In genomic region chr3:85618885-85619284, GRCm38 (mm10) we compare ENCODE assay signal across 14 mouse cellular contexts. TPM values are rescaled to one million over a fixed set of nuclear protein-coding genes. Genes with fewer than 3 reads are reported as not detected.
DNase-seq lines count a peak whose midpoint lies in the region; ATAC-seq and TF ChIP-seq lines count a peak whose summit lies in the region.
"Had no signal": no experiment of that assay in that cellular context is flagged by ENCODE, and none has a peak within 500 bp of the region (broad histone marks: within the 10 kb centered on the region; RNA-seq: fewer than 3 reads in every experiment).

No protein-coding gene starts in this region.

- no peaks in the 10 kb centered on the region for H3K79me2 ChIP-seq in heart, adult 2 months (replicated peaks; ENCODE audit: control insufficient read depth, insufficient read depth, low read length)

- no peaks in the 10 kb centered on the region for H3K27me3 ChIP-seq in heart, adult 2 months (ENCODE audit: control insufficient read depth, insufficient read depth, low read length)
- no peaks in the 10 kb centered on the region for H3K27me3 ChIP-seq in testis, adult 2 months (ENCODE audit: control insufficient read depth, insufficient read depth, low read length)
- H3K27me3 ChIP-seq in hindbrain, embryonic 12.5 days: no peaks in the 10 kb centered on the region
- H3K27me3 ChIP-seq: midbrain, embryonic 15.5 days; neural tube, embryonic 15.5 days had no signal

- no peaks in the 10 kb centered on the region for H3K9me3 ChIP-seq in hindbrain, embryonic 12.5 days (replicated peaks)
- H3K9me3 ChIP-seq: midbrain, embryonic 15.5 days; neural tube, embryonic 15.5 days had no signal

- H3K27ac ChIP-seq in heart, adult 2 months: no peak overlapping the region
- H3K27ac ChIP-seq in testis, adult 2 months (ENCODE audit: control insufficient read depth, insufficient read depth, low read depth, low read length): no peak overlapping the region
- no peak overlapping the region for H3K27ac ChIP-seq in hindbrain, embryonic 12.5 days
- H3K27ac ChIP-seq: midbrain, embryonic 15.5 days; neural tube, embryonic 15.5 days had no signal

- TF ChIP-seq POLR2A in heart, adult 2 months (IDR thresholded peaks at IDR 0.05; ENCODE audit: insufficient read depth, low read depth, low read length): no peak
- no peak for TF ChIP-seq POLR2A in testis, adult 2 months (IDR thresholded peaks at IDR 0.05; ENCODE audit: control insufficient read depth, low read depth, low read length)

- WGBS in heart, adult 2 months: 80% methylated on average over 6 of the region's 6 CpGs
- 81% methylated on average over 6 of the region's 6 CpGs for WGBS in hindbrain, embryonic 12.5 days

- no peak for DNase-seq in heart, adult 2 months
- DNase-seq in heart, postnatal 36 days: no peak
- DNase-seq in testis, postnatal 14 days (ENCODE audit: low spot score): no peak
- DNase-seq in cerebellum, adult 9-10 months: peak; percentile 48
- DNase-seq in neural tube, embryonic 10.5 days (ENCODE audit: extremely low spot score, low spot score): no peak
- DNase-seq: left cerebral cortex, postnatal 4 days; lung, embryonic 14.5 days; right cerebral cortex, postnatal 4 days had no signal

- H3K4me2 ChIP-seq in hindbrain, embryonic 12.5 days (replicated peaks): no peak overlapping the region
- H3K4me2 ChIP-seq: lung, embryonic 14.5 days; midbrain, embryonic 15.5 days; neural tube, embryonic 15.5 days had no signal

- no peak overlapping the region for H3K9ac ChIP-seq in heart, adult 2 months (ENCODE audit: low read depth, low read length)
- no peak overlapping the region for H3K9ac ChIP-seq in hindbrain, embryonic 12.5 days
- H3K9ac ChIP-seq: lung, embryonic 14.5 days; midbrain, embryonic 15.5 days; neural tube, embryonic 15.5 days had no signal

- no peaks in the 10 kb centered on the region for H3K36me3 ChIP-seq in heart, adult 2 months (ENCODE audit: control insufficient read depth, insufficient read depth, low read length)
- H3K36me3 ChIP-seq in testis, adult 2 months (ENCODE audit: control insufficient read depth, insufficient read depth, low read length): peaks cover 1% of the 10 kb centered on the region
- H3K36me3 ChIP-seq in hindbrain, embryonic 12.5 days: peaks cover 18% of the 10 kb centered on the region
- H3K36me3 ChIP-seq: midbrain, embryonic 15.5 days had no signal

- peak; percentile 49 for TF ChIP-seq CTCF in heart, adult 2 months (IDR thresholded peaks at IDR 0.05)
- TF ChIP-seq CTCF in testis, adult 2 months (IDR thresholded peaks at IDR 0.05; ENCODE audit: control insufficient read depth, insufficient read depth, insufficient replicate concordance, low read depth, low read length): peak; percentile 43; the same call in 1 of the 2 replicates

- H3K4me3 ChIP-seq in heart, adult 2 months: no peak overlapping the region
- no peak overlapping the region for H3K4me3 ChIP-seq in testis, adult 2 months (ENCODE audit: control insufficient read depth, low read depth, low read length)
- no peak overlapping the region for H3K4me3 ChIP-seq in hindbrain, embryonic 12.5 days
- H3K4me3 ChIP-seq: midbrain, embryonic 15.5 days; neural tube, embryonic 15.5 days had no signal

- ATAC-seq in hindbrain, embryonic 12.5 days (ENCODE audit: low FRiP score): no peak
- no peak for ATAC-seq in CD4-positive, CD25-positive, alpha-beta regulatory T cell, adult 4 months
- ATAC-seq: activated CD4-positive, CD25-positive, alpha-beta regulatory T cell, adult 4 months; midbrain, embryonic 15.5 days had no signal

- no peaks in the 10 kb centered on the region for H3K4me1 ChIP-seq in heart, adult 2 months (ENCODE audit: control insufficient read depth, insufficient read depth, low read length)
- no peaks in the 10 kb centered on the region for H3K4me1 ChIP-seq in testis, adult 2 months (ENCODE audit: control insufficient read depth, insufficient read depth, low read length)
- H3K4me1 ChIP-seq in hindbrain, embryonic 12.5 days: no peaks in the 10 kb centered on the region
- H3K4me1 ChIP-seq: midbrain, embryonic 15.5 days; neural tube, embryonic 15.5 days had no signal

- intact Hi-C loops in heart, adult 2 months (cut with DNase I): no loop called here
- intact Hi-C loops in heart, postnatal 36 days (cut with DNase I): no loop called here

- no peak for TF ChIP-seq EP300 in heart, adult 2 months (IDR thresholded peaks at IDR 0.05; ENCODE audit: insufficient read depth, low read depth, low read length)

RNA-seq across cellular contexts. Expression of gene Gatb, which starts 45.0 kb away (rescaled TPM):
- 10 to 100 TPM; 45.6 to 49.7 TPM for total RNA-seq in heart, adult 2 months (2021)
- polyA plus RNA-seq in heart, adult 2 months (2012; rRNA removed): 22.0 and 40.1 TPM in 2 replicates
- total RNA-seq in heart, postnatal 36 days (2021): 10 to 100 TPM; 43.5 to 45.2 TPM
- 11.3 and 11.6 TPM in 2 replicates for polyA plus RNA-seq in testis, adult 2 months (2012; rRNA removed)
- polyA plus RNA-seq in hindbrain, embryonic 12.5 days (2016; fragmentation: Nextera tagmentation; extraction: Ambion mirVana): 20.0 and 24.1 TPM in 2 replicates
- polyA plus RNA-seq in CD4-positive, CD25-positive, alpha-beta regulatory T cell, adult 4 months (2017; shearing (Covaris generic)): 10 to 100 TPM; 17.0 to 25.8 TPM
